Mouse (Mus musculus) lung, embryonic 14.5 days (tissue): Measurements from ENCODE around the gene Atl2. TPM values are rescaled to one million over a fixed set of nuclear protein-coding genes. Genes with fewer than 3 reads are reported as not detected.

Experiments used
- ATAC-seq: fragments of 200-750 bp; cut with Nextera tagmentation; 2 replicates; pipeline ENCODE4 v1.8.0; 2017; ENCODE audit warnings: mild to moderate bottlenecking, moderate TSS enrichment, moderate library complexity; ENCODE audit not compliant: insufficient read depth
- DNase-seq: peaks from one replicate; pipeline ENCODE4 v3.0.0-alpha.2; 2015
- H3K27ac ChIP-seq: fragments of 300-500 bp; sonication (generic); 2 replicates; pipeline ENCODE4 v1.5.1; 2014; ENCODE audit warnings: low read depth, mild to moderate bottlenecking, moderate library complexity
- H3K27me3 ChIP-seq: fragments of 300-500 bp; sonication (generic); 2 replicates; pipeline ENCODE4 v1.6.1; 2014; ENCODE audit warnings: low read length, control low read depth; ENCODE audit not compliant: insufficient read depth
- H3K36me3 ChIP-seq: fragments of 300-500 bp; sonication (generic); 2 replicates; pipeline ENCODE4 v1.6.1; 2014; ENCODE audit warnings: control low read depth; ENCODE audit not compliant: insufficient read depth
- H3K4me1 ChIP-seq: fragments of 300-500 bp; sonication (generic); 2 replicates; pipeline ENCODE4 v1.6.1; 2014; ENCODE audit warnings: antibody characterized with exemption, control low read depth; ENCODE audit not compliant: insufficient read depth
- H3K4me2 ChIP-seq: fragments of 300-500 bp; sonication (generic); 2 replicates; pipeline ENCODE4 v1.6.1; 2014; ENCODE audit warnings: mild to moderate bottlenecking
- H3K4me3 ChIP-seq: fragments of 300-500 bp; sonication (generic); 2 replicates; pipeline ENCODE4 v1.5.1; 2014; ENCODE audit warnings: low read depth, low read length
- H3K9ac ChIP-seq: fragments of 300-500 bp; sonication (generic); 2 replicates; pipeline ENCODE4 v1.6.1; 2014
- H3K9me3 ChIP-seq: fragments of 300-500 bp; sonication (generic); 2 replicates; pipeline ENCODE4 v1.6.1; 2016; ENCODE audit warnings: low read depth, low read length, control low read depth
- CTCF ChIP-seq: IDR thresholded peaks from 2 replicates; pipeline ENCODE4 v1.5.1; 2016; ENCODE audit warnings: antibody characterized with exemption, low read depth
- WGBS: fragments of 180-500 bp; shearing (Covaris S2); extraction: QIAGEN DNeasy Blood & Tissue Kit; methylation state at CpG from one replicate; pipeline ENCODE4 v1.1.7; 2014; 5-methylcytosine and 5-hydroxymethylcytosine counted together
- polyA plus RNA-seq: library from polyadenylated mRNA; unstranded; fragments of >200 nt; fragmentation: Nextera tagmentation; extraction: Ambion mirVana; gene quantifications from 2 replicates; pipeline ENCODE4 v1.2.1, GENCODE M21; 2014

The Atl2 gene
- polyA plus RNA-seq, 1 experiment from 2014 or later, result 38.4 TPM

GRCm38 (mm10) chr17:79898156-79898746 lies 2.3 kb upstream of the Atl2 start:
- WGBS, result 67% methylated on average over 6 of the region's 6 CpGs
- Histone ChIP-seq H3K27me3 (0 out of 2 replicates have a peak, but pooled peaks cover 6% of the 10 kb centered on the region), H3K4me3 (no peak overlapping the region), H3K9ac (no peak overlapping the region), H3K9me3 (no peaks in the 10 kb centered on the region), H3K36me3 (no peaks in the 10 kb centered on the region), H3K4me1 (peaks cover 11% of the 10 kb centered on the region), H3K27ac (no peak overlapping the region), H3K4me2 (no peak overlapping the region)
- no peak for TF ChIP-seq CTCF
- DNase-seq (no peak), ATAC-seq (no peak)

GRCm38 (mm10) chr17:79897666-79898065 lies 1.7 kb upstream of the Atl2 start:
- H3K27ac ChIP-seq, result no peak overlapping the region
- TF ChIP-seq CTCF, result no peak
- H3K4me1 ChIP-seq, result peaks cover 11% of the 10 kb centered on the region
- WGBS, result 76% methylated on average over 3 of the region's 3 CpGs
- no peaks in the 10 kb centered on the region for H3K36me3 ChIP-seq
- no peaks in the 10 kb centered on the region for H3K9me3 ChIP-seq
- DNase-seq, result no peak
- H3K4me3 ChIP-seq, result no peak overlapping the region
- no peak overlapping the region for H3K9ac ChIP-seq
- 0 out of 2 replicates have a peak, but pooled peaks cover 6% of the 10 kb centered on the region for H3K27me3 ChIP-seq
- no peak overlapping the region for H3K4me2 ChIP-seq
- ATAC-seq, result no peak

GRCm38 (mm10) chr17:79894971-79895882 lies 696 bp downstream of the Atl2 start:
- under 1% methylated on average over 74 of the region's 100 CpGs for WGBS
- Histone ChIP-seq H3K27ac (peak overlapping the region; percentile 98), H3K4me2 (peak overlapping the region; percentile 88), H3K27me3 (0 out of 2 replicates have a peak, but pooled peaks cover 6% of the 10 kb centered on the region), H3K36me3 (no peaks in the 10 kb centered on the region), H3K9me3 (no peaks in the 10 kb centered on the region), H3K4me1 (peaks cover 11% of the 10 kb centered on the region), H3K4me3 (peak overlapping the region; percentile 98), H3K9ac (peak overlapping the region; percentile 95)
- peak; percentile 43; the same call in 1 of the 2 replicates for TF ChIP-seq CTCF
- DNase-seq (peak; percentile 74), ATAC-seq (peak; percentile 74)

- H3K4me2 ChIP-seq, result peak overlapping the region; percentile 88
- DNase-seq, result no peak
- peak overlapping the region; percentile 98 for H3K4me3 ChIP-seq
- H3K4me1 ChIP-seq, result peaks cover 11% of the 10 kb centered on the region
- H3K27me3 ChIP-seq, result 0 out of 2 replicates have a peak, but pooled peaks cover 6% of the 10 kb centered on the region
- H3K27ac ChIP-seq, result no peak overlapping the region
- ATAC-seq, result no peak
- peak overlapping the region; percentile 95 for H3K9ac ChIP-seq
- H3K36me3 ChIP-seq, result no peaks in the 10 kb centered on the region
- 33% methylated on average over 4 of the region's 4 CpGs for WGBS
- H3K9me3 ChIP-seq, result no peaks in the 10 kb centered on the region
- TF ChIP-seq CTCF, result no peak
These were observed 1.9 kb downstream of the Atl2 start for GRCm38 (mm10) chr17:79894054-79894453.

GRCm38 (mm10) chr17:79891944-79892343 lies 4.0 kb downstream of the Atl2 start:
- no peak overlapping the region for H3K9ac ChIP-seq
- H3K9me3 ChIP-seq, result no peaks in the 10 kb centered on the region
- H3K4me3 ChIP-seq, result no peak overlapping the region
- no peaks in the 10 kb centered on the region for H3K36me3 ChIP-seq
- TF ChIP-seq CTCF, result no peak; the same call in 1 of the 2 replicates
- no peak for ATAC-seq
- peaks cover 11% of the 10 kb centered on the region for H3K4me1 ChIP-seq
- H3K4me2 ChIP-seq, result no peak overlapping the region
- DNase-seq, result no peak
- H3K27me3 ChIP-seq, result 0 out of 2 replicates have a peak, but pooled peaks cover 4% of the 10 kb centered on the region
- no peak overlapping the region for H3K27ac ChIP-seq
- 28% methylated on average over 7 of the region's 7 CpGs for WGBS

GRCm38 (mm10) chr17:79887926-79888325 lies 8.0 kb downstream of the Atl2 start:
- no peak for TF ChIP-seq CTCF
- no peak overlapping the region for H3K27ac ChIP-seq
- H3K4me2 ChIP-seq, result no peak overlapping the region
- ATAC-seq (no peak), DNase-seq (no peak)
- H3K9me3 ChIP-seq, result no peaks in the 10 kb centered on the region
- H3K4me1 ChIP-seq, result no peaks in the 10 kb centered on the region
- 54% methylated on average over 1 of the region's 1 CpGs for WGBS
- H3K27me3 ChIP-seq, result no peaks in the 10 kb centered on the region
- no peaks in the 10 kb centered on the region for H3K36me3 ChIP-seq
- H3K9ac ChIP-seq, result no peak overlapping the region
- H3K4me3 ChIP-seq, result no peak overlapping the region

- no peak overlapping the region for H3K27ac ChIP-seq
- H3K4me2 ChIP-seq, result no peak overlapping the region
- H3K27me3 ChIP-seq, result no peaks in the 10 kb centered on the region
- ATAC-seq (no peak), DNase-seq (no peak)
- no peak overlapping the region for H3K9ac ChIP-seq
- H3K9me3 ChIP-seq, result no peaks in the 10 kb centered on the region
- H3K4me1 ChIP-seq, result no peaks in the 10 kb centered on the region; the same call in 1 of the 2 replicates
- WGBS, result 15% methylated on average over 4 of the region's 4 CpGs
- H3K4me3 ChIP-seq, result no peak overlapping the region
- no peak for TF ChIP-seq CTCF
- H3K36me3 ChIP-seq, result no peaks in the 10 kb centered on the region
These were observed 12.7 kb downstream of the Atl2 start for GRCm38 (mm10) chr17:79883198-79883597.
